Mouse (Mus musculus): Measurements from ENCODE around the gene Nup88. TPM values are rescaled to one million over a fixed set of nuclear protein-coding genes. Genes with fewer than 3 reads are reported as not detected.

The Nup88 gene
- polyA plus RNA-seq, 1 experiment from 2014 or later, result 110 TPM

GRCm38 (mm10) chr11:70975193-70975592, 5.4 kb upstream of the Nup88 start:
- Histone ChIP-seq H3K36me3 (ENCODE audit: control insufficient read depth, insufficient read depth, low read length) (peaks cover 82% of the 10 kb centered on the region), H3K27me3 (replicated peaks; ENCODE audit: control insufficient read depth, insufficient read depth, low read length) (no peaks in the 10 kb centered on the region), H3K4me2 (ENCODE audit: low read length) (no peak overlapping the region), H3K27ac (ENCODE audit: low read depth) (no peak overlapping the region), H3K9ac (ENCODE audit: low read length) (no peak overlapping the region), H3K4me3 (ENCODE audit: low read depth, low read length) (no peak overlapping the region), H3K9me3 (ENCODE audit: control insufficient read depth, low read length) (no peaks in the 10 kb centered on the region), H3K4me1 (replicated peaks; ENCODE audit: control insufficient read depth, insufficient read depth, low read length) (no peaks in the 10 kb centered on the region)
- 71% methylated on average over 2 of the region's 2 CpGs for WGBS
- no peak for ATAC-seq (replicated peaks; ENCODE audit: low FRiP score, low TSS enrichment, low read depth)
- no peak for DNase-seq (ENCODE audit: low spot score)

- Histone ChIP-seq H3K36me3 (ENCODE audit: control insufficient read depth, insufficient read depth, low read length) (peaks cover 69% of the 10 kb centered on the region), H3K27me3 (replicated peaks; ENCODE audit: control insufficient read depth, insufficient read depth, low read length) (no peaks in the 10 kb centered on the region), H3K9me3 (ENCODE audit: control insufficient read depth, low read length) (no peaks in the 10 kb centered on the region), H3K4me3 (ENCODE audit: low read depth, low read length) (no peak overlapping the region), H3K4me1 (replicated peaks; ENCODE audit: control insufficient read depth, insufficient read depth, low read length) (no peaks in the 10 kb centered on the region), H3K9ac (ENCODE audit: low read length) (no peak overlapping the region), H3K27ac (ENCODE audit: low read depth) (no peak overlapping the region), H3K4me2 (ENCODE audit: low read length) (no peak overlapping the region)
- WGBS, result 74% methylated on average over 4 of the region's 4 CpGs
- DNase-seq (ENCODE audit: low spot score), result no peak
- no peak for ATAC-seq (replicated peaks; ENCODE audit: low FRiP score, low TSS enrichment, low read depth)
These were observed 4.2 kb upstream of the Nup88 start for GRCm38 (mm10) chr11:70973947-70974346.

GRCm38 (mm10) chr11:70972586-70972985, 2.8 kb upstream of the Nup88 start:
- ATAC-seq (replicated peaks; ENCODE audit: low FRiP score, low TSS enrichment, low read depth), result no peak
- peaks cover 56% of the 10 kb centered on the region for H3K36me3 ChIP-seq (ENCODE audit: control insufficient read depth, insufficient read depth, low read length)
- 66% methylated on average over 1 of the region's 1 CpGs for WGBS

GRCm38 (mm10) chr11:70970560-70971540, 1.1 kb upstream of the Nup88 start:
- H3K9me3 ChIP-seq (ENCODE audit: control insufficient read depth, low read length), result no peaks in the 10 kb centered on the region
- ATAC-seq (replicated peaks; ENCODE audit: low FRiP score, low TSS enrichment, low read depth) (peak; percentile 51), DNase-seq (ENCODE audit: low spot score) (no peak)
- H3K27ac ChIP-seq (ENCODE audit: low read depth), result peak overlapping the region; percentile 82
- H3K36me3 ChIP-seq (ENCODE audit: control insufficient read depth, insufficient read depth, low read length), result peaks cover 46% of the 10 kb centered on the region
- H3K4me2 ChIP-seq (ENCODE audit: low read length), result peak overlapping the region; percentile 53
- peak overlapping the region; percentile 99 for H3K4me3 ChIP-seq (ENCODE audit: low read depth, low read length)
- H3K9ac ChIP-seq (ENCODE audit: low read length), result peak overlapping the region; percentile 93
- WGBS, result 16% methylated on average over 24 of the region's 24 CpGs
- H3K4me1 ChIP-seq (replicated peaks; ENCODE audit: control insufficient read depth, insufficient read depth, low read length), result peaks cover 8% of the 10 kb centered on the region
- no peaks in the 10 kb centered on the region for H3K27me3 ChIP-seq (replicated peaks; ENCODE audit: control insufficient read depth, insufficient read depth, low read length)

More at GRCm38 (mm10) chr11:70972586-70972985, 2.8 kb upstream of the Nup88 start:
- peaks cover 8% of the 10 kb centered on the region for H3K4me1 ChIP-seq (replicated peaks; ENCODE audit: control insufficient read depth, insufficient read depth, low read length)
- no peaks in the 10 kb centered on the region for H3K9me3 ChIP-seq (ENCODE audit: control insufficient read depth, low read length)
- H3K27me3 ChIP-seq (replicated peaks; ENCODE audit: control insufficient read depth, insufficient read depth, low read length), result no peaks in the 10 kb centered on the region
- no peak overlapping the region for H3K9ac ChIP-seq (ENCODE audit: low read length)
- H3K4me2 ChIP-seq (ENCODE audit: low read length), result no peak overlapping the region
- H3K27ac ChIP-seq (ENCODE audit: low read depth), result no peak overlapping the region
- DNase-seq (ENCODE audit: low spot score), result no peak
- no peak overlapping the region for H3K4me3 ChIP-seq (ENCODE audit: low read depth, low read length)

- no peak for DNase-seq (ENCODE audit: low spot score)
- H3K27me3 ChIP-seq (replicated peaks; ENCODE audit: control insufficient read depth, insufficient read depth, low read length), result no peaks in the 10 kb centered on the region
- peak; percentile 10; the same call in 1 of the 2 replicates for ATAC-seq (replicated peaks; ENCODE audit: low FRiP score, low TSS enrichment, low read depth)
- peaks cover 8% of the 10 kb centered on the region for H3K4me1 ChIP-seq (replicated peaks; ENCODE audit: control insufficient read depth, insufficient read depth, low read length)
- H3K9ac ChIP-seq (ENCODE audit: low read length), result peak overlapping the region; percentile 93
- peaks cover 47% of the 10 kb centered on the region for H3K36me3 ChIP-seq (ENCODE audit: control insufficient read depth, insufficient read depth, low read length)
- H3K27ac ChIP-seq (ENCODE audit: low read depth), result peak overlapping the region; percentile 79
- WGBS, result 1% methylated on average over 25 of the region's 25 CpGs
- peak overlapping the region; percentile 73 for H3K4me2 ChIP-seq (ENCODE audit: low read length)
- peak overlapping the region; percentile 99 for H3K4me3 ChIP-seq (ENCODE audit: low read depth, low read length)
- H3K9me3 ChIP-seq (ENCODE audit: control insufficient read depth, low read length), result no peaks in the 10 kb centered on the region
These were observed 440 bp downstream of the Nup88 start for GRCm38 (mm10) chr11:70969271-70969794.

- Histone ChIP-seq H3K36me3 (ENCODE audit: control insufficient read depth, insufficient read depth, low read length) (peaks cover 72% of the 10 kb centered on the region), H3K9me3 (ENCODE audit: control insufficient read depth, low read length) (no peaks in the 10 kb centered on the region), H3K27ac (ENCODE audit: low read depth) (no peak overlapping the region), H3K4me3 (ENCODE audit: low read depth, low read length) (no peak overlapping the region), H3K9ac (ENCODE audit: low read length) (no peak overlapping the region), H3K4me2 (ENCODE audit: low read length) (no peak overlapping the region), H3K27me3 (replicated peaks; ENCODE audit: control insufficient read depth, insufficient read depth, low read length) (no peaks in the 10 kb centered on the region), H3K4me1 (replicated peaks; ENCODE audit: control insufficient read depth, insufficient read depth, low read length) (peaks cover 8% of the 10 kb centered on the region)
- DNase-seq (ENCODE audit: low spot score) (no peak), ATAC-seq (replicated peaks; ENCODE audit: low FRiP score, low TSS enrichment, low read depth) (no peak)
- WGBS, result 84% methylated on average over 4 of the region's 4 CpGs
These were observed 5.4 kb downstream of the Nup88 start for GRCm38 (mm10) chr11:70964222-70964907.

GRCm38 (mm10) chr11:70960786-70961554, 8.8 kb downstream of the Nup88 start:
- WGBS, result 90% methylated on average over 5 of the region's 5 CpGs
- Histone ChIP-seq H3K36me3 (ENCODE audit: control insufficient read depth, insufficient read depth, low read length) (peaks cover 97% of the 10 kb centered on the region), H3K4me1 (replicated peaks; ENCODE audit: control insufficient read depth, insufficient read depth, low read length) (no peaks in the 10 kb centered on the region)

GRCm38 (mm10) chr11:70954711-70955110, 15.1 kb downstream of the Nup88 start:
- ATAC-seq (replicated peaks; ENCODE audit: low FRiP score, low TSS enrichment, low read depth) (no peak), DNase-seq (ENCODE audit: low spot score) (no peak)
- no peaks in the 10 kb centered on the region for H3K4me1 ChIP-seq (replicated peaks; ENCODE audit: control insufficient read depth, insufficient read depth, low read length)
- no peaks in the 10 kb centered on the region for H3K27me3 ChIP-seq (replicated peaks; ENCODE audit: control insufficient read depth, insufficient read depth, low read length)
- H3K9ac ChIP-seq (ENCODE audit: low read length), result no peak overlapping the region
- H3K27ac ChIP-seq (ENCODE audit: low read depth), result no peak overlapping the region
- H3K36me3 ChIP-seq (ENCODE audit: control insufficient read depth, insufficient read depth, low read length), result peaks cover 98% of the 10 kb centered on the region
- H3K4me2 ChIP-seq (ENCODE audit: low read length), result no peak overlapping the region
- H3K4me3 ChIP-seq (ENCODE audit: low read depth, low read length), result no peak overlapping the region
- 94% methylated on average over 4 of the region's 4 CpGs for WGBS
- no peaks in the 10 kb centered on the region for H3K9me3 ChIP-seq (ENCODE audit: control insufficient read depth, low read length)

More at GRCm38 (mm10) chr11:70960786-70961554, 8.8 kb downstream of the Nup88 start:
- H3K4me3 ChIP-seq (ENCODE audit: low read depth, low read length), result no peak overlapping the region
- H3K9me3 ChIP-seq (ENCODE audit: control insufficient read depth, low read length), result no peaks in the 10 kb centered on the region
- H3K27me3 ChIP-seq (replicated peaks; ENCODE audit: control insufficient read depth, insufficient read depth, low read length), result no peaks in the 10 kb centered on the region
- DNase-seq (ENCODE audit: low spot score) (no peak), ATAC-seq (replicated peaks; ENCODE audit: low FRiP score, low TSS enrichment, low read depth) (no peak)
- no peak overlapping the region for H3K27ac ChIP-seq (ENCODE audit: low read depth)
- no peak overlapping the region for H3K9ac ChIP-seq (ENCODE audit: low read length)
- no peak overlapping the region for H3K4me2 ChIP-seq (ENCODE audit: low read length)

Measured in intestine, embryonic 14.5 days (tissue).